In genomic region chr13:98353709-98354089, GRCm38 (mm10) we compare ENCODE assay signal across 8 mouse cellular contexts. TPM values are rescaled to one million over a fixed set of nuclear protein-coding genes. Genes with fewer than 3 reads are reported as not detected.
DNase-seq lines count a peak whose midpoint lies in the region; ATAC-seq lines count a peak whose summit lies in the region.

No protein-coding gene starts in this region.

- H3K4me3 ChIP-seq in heart, embryonic 15.5 days: peak overlapping the region; percentile 53
- peak overlapping the region; percentile 58 for H3K4me3 ChIP-seq in brown adipose tissue, adult 24 weeks (ENCODE audit: insufficient read depth, low read depth, low read length)
- peak overlapping the region; percentile 52 for H3K4me3 ChIP-seq in hindbrain, embryonic 12.5 days
- peak overlapping the region; percentile 52 for H3K4me3 ChIP-seq in midbrain, embryonic 12.5 days

- ATAC-seq in heart, embryonic 15.5 days (replicated peaks; ENCODE audit: insufficient number of reproducible peaks, insufficient read depth, low FRiP score, low read depth): no peak
- no peak; the same call in 1 of the 2 replicates for ATAC-seq in hindbrain, embryonic 12.5 days (ENCODE audit: low FRiP score)
- peak; percentile 28 for ATAC-seq in midbrain, embryonic 12.5 days (ENCODE audit: low FRiP score, low read depth)

- H3K4me2 ChIP-seq in heart, embryonic 15.5 days: peak overlapping the region; percentile 90
- H3K4me2 ChIP-seq in hindbrain, embryonic 12.5 days (replicated peaks): peak overlapping the region; percentile 68
- peak overlapping the region; percentile 71 for H3K4me2 ChIP-seq in midbrain, embryonic 12.5 days (replicated peaks)

- WGBS in heart, embryonic 15.5 days: 2% methylated on average over 13 of the region's 13 CpGs
- WGBS in hindbrain, embryonic 12.5 days: 2% methylated on average over 13 of the region's 13 CpGs
- WGBS in midbrain, embryonic 12.5 days: 0% methylated on average over 13 of the region's 13 CpGs

- H3K36me3 ChIP-seq in heart, embryonic 15.5 days: no peaks in the 10 kb centered on the region
- H3K36me3 ChIP-seq in hindbrain, embryonic 12.5 days: no peaks in the 10 kb centered on the region
- no peaks in the 10 kb centered on the region for H3K36me3 ChIP-seq in midbrain, embryonic 12.5 days

- H3K27me3 ChIP-seq in heart, embryonic 15.5 days: peaks cover 95% of the 10 kb centered on the region
- peaks cover 80% of the 10 kb centered on the region for H3K27me3 ChIP-seq in hindbrain, embryonic 12.5 days
- peaks cover 85% of the 10 kb centered on the region for H3K27me3 ChIP-seq in midbrain, embryonic 12.5 days

- no peak overlapping the region for H3K9ac ChIP-seq in heart, embryonic 15.5 days
- no peak overlapping the region for H3K9ac ChIP-seq in hindbrain, embryonic 12.5 days
- no peak overlapping the region for H3K9ac ChIP-seq in midbrain, embryonic 12.5 days (replicated peaks)

- DNase-seq in heart, adult 11 months: no peak
- no peak for DNase-seq in cerebellum, adult 9-11 months
- DNase-seq in layer of hippocampus, postnatal 25 days (ENCODE audit: extremely low spot score in 1 of 2, low spot score in 1 of 2): no peak
- no peak for DNase-seq in thymus, postnatal 0 days (ENCODE audit: low spot score)

- H3K4me1 ChIP-seq in heart, embryonic 15.5 days (replicated peaks): peaks cover 24% of the 10 kb centered on the region
- peaks cover 7% of the 10 kb centered on the region; the same call in 1 of the 2 replicates for H3K4me1 ChIP-seq in brown adipose tissue, adult 24 weeks (ENCODE audit: control insufficient read depth, insufficient read depth, insufficient read length, low read length)
- H3K4me1 ChIP-seq in hindbrain, embryonic 12.5 days: peaks cover 28% of the 10 kb centered on the region
- H3K4me1 ChIP-seq in midbrain, embryonic 12.5 days: peaks cover 32% of the 10 kb centered on the region

- H3K27ac ChIP-seq in heart, embryonic 15.5 days: no peak overlapping the region
- no peak overlapping the region for H3K27ac ChIP-seq in brown adipose tissue, adult 24 weeks (replicated peaks; ENCODE audit: low read depth, low read length)
- H3K27ac ChIP-seq in hindbrain, embryonic 12.5 days: no peak overlapping the region
- no peak overlapping the region for H3K27ac ChIP-seq in midbrain, embryonic 12.5 days (replicated peaks)

- no peaks in the 10 kb centered on the region for H3K9me3 ChIP-seq in heart, embryonic 15.5 days (replicated peaks)
- H3K9me3 ChIP-seq in hindbrain, embryonic 12.5 days (replicated peaks): no peaks in the 10 kb centered on the region
- no peaks in the 10 kb centered on the region for H3K9me3 ChIP-seq in midbrain, embryonic 12.5 days

RNA-seq across cellular contexts. Expression of gene Foxd1, which starts 0.3 kb away (rescaled TPM):
- polyA plus RNA-seq in heart, embryonic 15.5 days (2015; fragmentation: Nextera tagmentation; extraction: Ambion mirVana): 0.05 TPM in 1 of 2 replicates, not detected in the other
- polyA plus RNA-seq in brown adipose tissue, adult 24 weeks (2012; ENCODE audit: insufficient read depth, insufficient read length, missing spikeins): not detected in 2 replicates
- polyA plus RNA-seq in hindbrain, embryonic 12.5 days (2016; fragmentation: Nextera tagmentation; extraction: Ambion mirVana): 7.0 and 9.2 TPM in 2 replicates
- polyA plus RNA-seq in midbrain, embryonic 12.5 days (2016; fragmentation: Nextera tagmentation; extraction: Ambion mirVana): 5.2 and 6.0 TPM in 2 replicates
- 1 to 10 TPM in 1 of 2 experiments, under 1 TPM in 1; 0.71 to 1.0 TPM for total RNA-seq in layer of hippocampus, postnatal 25 days (2021)
- polyA plus RNA-seq in thymus, postnatal 0 days (2015; fragmentation: Nextera tagmentation; extraction: Ambion mirVana): 0.04 TPM in 1 of 2 replicates, not detected in the other

RNA-seq across cellular contexts. Expression of gene Btf3, which starts 36.9 kb away (rescaled TPM):
- 353 and 399 TPM in 2 replicates for polyA plus RNA-seq in heart, embryonic 15.5 days (2015; fragmentation: Nextera tagmentation; extraction: Ambion mirVana)
- 246 and 281 TPM in 2 replicates for polyA plus RNA-seq in brown adipose tissue, adult 24 weeks (2012; ENCODE audit: insufficient read depth, insufficient read length, missing spikeins)
- polyA plus RNA-seq in hindbrain, embryonic 12.5 days (2016; fragmentation: Nextera tagmentation; extraction: Ambion mirVana): 631 and 677 TPM in 2 replicates
- polyA plus RNA-seq in midbrain, embryonic 12.5 days (2016; fragmentation: Nextera tagmentation; extraction: Ambion mirVana): 628 and 633 TPM in 2 replicates
- total RNA-seq in layer of hippocampus, postnatal 25 days (2021): 100 to 1,000 TPM; 196 to 221 TPM
- 813 and 840 TPM in 2 replicates for polyA plus RNA-seq in thymus, postnatal 0 days (2015; fragmentation: Nextera tagmentation; extraction: Ambion mirVana)
